Mouse (Mus musculus) adrenal gland, adult 18-20 months (tissue): ENCODE results near the gene Inafm1. TPM values are rescaled to one million over a fixed set of nuclear protein-coding genes. Genes with fewer than 3 reads are reported as not detected.

Experiments
- DNase-seq, 2 experiments: peaks; one replicate each; pipeline ENCODE4 v3.0.0; 2021 to 2022; ENCODE audit warnings: low spot score in 2 of 2
- total RNA-seq, 2 experiments: library from RNA; stranded (reverse); gene quantifications; 1 replicate in 1 of 2; 2 replicates in 1 of 2; pipeline ENCODE4 v1.2.3; 2021

Inafm1 gene
- total RNA-seq, 2 experiments from 2014 or later = 21.1 to 21.8 TPM

GRCm38 (mm10) chr7:16299419-16300035, 26.1 kb upstream of the Inafm1 start:
- peak; percentile 83 to 87 for DNase-seq

GRCm38 (mm10) chr7:16298927-16299326, 25.5 kb upstream of the Inafm1 start:
- no peak for DNase-seq

GRCm38 (mm10) chr7:16297616-16298015, 24.2 kb upstream of the Inafm1 start:
- no peak for DNase-seq

GRCm38 (mm10) chr7:16296766-16297390, 23.5 kb upstream of the Inafm1 start:
- DNase-seq = peak; percentile 83 to 87

- DNase-seq = no peak
These were observed 22.7 kb upstream of the Inafm1 start for GRCm38 (mm10) chr7:16296146-16296545.

- peak; percentile 71 to 73 for DNase-seq
These were observed 22.0 kb upstream of the Inafm1 start for GRCm38 (mm10) chr7:16295321-16295900.

- peak; percentile 96 to 97 for DNase-seq
These were observed 21.4 kb upstream of the Inafm1 start for GRCm38 (mm10) chr7:16294837-16295236.

GRCm38 (mm10) chr7:16294346-16294745, 20.9 kb upstream of the Inafm1 start:
- no peak for DNase-seq

- no peak for DNase-seq
These were observed 14.4 kb upstream of the Inafm1 start for GRCm38 (mm10) chr7:16287791-16288190.

- no peak for DNase-seq
These were observed 13.6 kb upstream of the Inafm1 start for GRCm38 (mm10) chr7:16287016-16287415.

- peak; percentile 99 for DNase-seq
These were observed 12.9 kb upstream of the Inafm1 start, which contains the start of gene Ccdc9 for GRCm38 (mm10) chr7:16286026-16286961. Gene Ccdc9, minus strand, starts transcription at chr7:16286795.

- peak; percentile 59 to 61 for DNase-seq
These were observed 12.1 kb upstream of the Inafm1 start for GRCm38 (mm10) chr7:16285450-16286025.

GRCm38 (mm10) chr7:16284904-16285303, 11.5 kb upstream of the Inafm1 start:
- no peak for DNase-seq

GRCm38 (mm10) chr7:16284001-16284400, 10.6 kb upstream of the Inafm1 start:
- no peak for DNase-seq

GRCm38 (mm10) chr7:16282334-16282733, 8.9 kb upstream of the Inafm1 start:
- no peak for DNase-seq

- no peak for DNase-seq
These were observed 7.3 kb upstream of the Inafm1 start for GRCm38 (mm10) chr7:16280721-16281120.

GRCm38 (mm10) chr7:16274922-16275890, 1.8 kb upstream of the Inafm1 start:
- DNase-seq = no peak

- peak in 1 of 2 experiments; percentile 74 for DNase-seq
These were observed 336 bp upstream of the Inafm1 start for GRCm38 (mm10) chr7:16273766-16274140.

GRCm38 (mm10) chr7:16272681-16273080, 736 bp downstream of the Inafm1 start:
- DNase-seq = peak; percentile 68 to 75

GRCm38 (mm10) chr7:16271139-16271538, 2.3 kb downstream of the Inafm1 start:
- no peak for DNase-seq
